Mouse (Mus musculus): ENCODE data around the gene Rasgef1b. TPM values are rescaled to one million over a fixed set of nuclear protein-coding genes. Genes with fewer than 3 reads are reported as not detected.

Gene Rasgef1b
- polyA plus RNA-seq, 1 experiment from 2014 or later = 75.6 TPM

GRCm38 (mm10) chr5:99511081-99511480 is 217.8 kb downstream of the Rasgef1b start:
- Histone ChIP-seq H3K4me3 (replicated peaks; ENCODE audit: low read depth, low read length) (no peak overlapping the region), H3K27ac (replicated peaks; ENCODE audit: low read depth, low read length) (no peak overlapping the region), H3K27me3 (ENCODE audit: control insufficient read depth, insufficient read depth, low read length) (no peaks in the 10 kb centered on the region), H3K36me3 (ENCODE audit: control insufficient read depth, insufficient read depth, low read length) (no peaks in the 10 kb centered on the region), H3K9ac (replicated peaks; ENCODE audit: low read length) (no peak overlapping the region), H3K9me3 (ENCODE audit: control insufficient read depth, low read length) (no peaks in the 10 kb centered on the region), H3K4me2 (ENCODE audit: low read length) (no peak overlapping the region), H3K4me1 (ENCODE audit: control insufficient read depth, insufficient read depth, low read length) (peaks cover 10% of the 10 kb centered on the region)
- ATAC-seq (ENCODE audit: low FRiP score, low TSS enrichment) (no peak), DNase-seq (peak; percentile 48)
- WGBS = 24% methylated on average over 11 of the region's 11 CpGs

GRCm38 (mm10) chr5:99506109-99506508 is 222.8 kb downstream of the Rasgef1b start:
- ATAC-seq (ENCODE audit: low FRiP score, low TSS enrichment) (no peak), DNase-seq (no peak)
- Histone ChIP-seq H3K4me2 (ENCODE audit: low read length) (no peak overlapping the region), H3K27ac (replicated peaks; ENCODE audit: low read depth, low read length) (no peak overlapping the region), H3K27me3 (ENCODE audit: control insufficient read depth, insufficient read depth, low read length) (no peaks in the 10 kb centered on the region), H3K4me1 (ENCODE audit: control insufficient read depth, insufficient read depth, low read length) (peaks cover 4% of the 10 kb centered on the region; the same call in 1 of the 2 replicates), H3K36me3 (ENCODE audit: control insufficient read depth, insufficient read depth, low read length) (no peaks in the 10 kb centered on the region), H3K9ac (replicated peaks; ENCODE audit: low read length) (no peak overlapping the region), H3K9me3 (ENCODE audit: control insufficient read depth, low read length) (no peaks in the 10 kb centered on the region), H3K4me3 (replicated peaks; ENCODE audit: low read depth, low read length) (no peak overlapping the region)
- 82% methylated on average over 7 of the region's 7 CpGs for WGBS

GRCm38 (mm10) chr5:99504349-99504830 is 224.5 kb downstream of the Rasgef1b start:
- DNase-seq (peak; percentile 76), ATAC-seq (ENCODE audit: low FRiP score, low TSS enrichment) (peak; percentile 69; the same call in 1 of the 2 replicates)
- Histone ChIP-seq H3K4me1 (ENCODE audit: control insufficient read depth, insufficient read depth, low read length) (peaks cover 4% of the 10 kb centered on the region; the same call in 1 of the 2 replicates), H3K27ac (replicated peaks; ENCODE audit: low read depth, low read length) (0 out of 2 replicates have a peak overlapping the region, but pooled peaks have one; percentile 9), H3K4me3 (replicated peaks; ENCODE audit: low read depth, low read length) (no peak overlapping the region), H3K36me3 (ENCODE audit: control insufficient read depth, insufficient read depth, low read length) (no peaks in the 10 kb centered on the region), H3K9me3 (ENCODE audit: control insufficient read depth, low read length) (no peaks in the 10 kb centered on the region), H3K4me2 (ENCODE audit: low read length) (no peak overlapping the region), H3K27me3 (ENCODE audit: control insufficient read depth, insufficient read depth, low read length) (no peaks in the 10 kb centered on the region), H3K9ac (replicated peaks; ENCODE audit: low read length) (no peak overlapping the region)
- WGBS = 40% methylated on average over 9 of the region's 9 CpGs

- no peak overlapping the region for H3K4me3 ChIP-seq (replicated peaks; ENCODE audit: low read depth, low read length)
- no peak overlapping the region for H3K4me2 ChIP-seq (ENCODE audit: low read length)
- no peak overlapping the region for H3K27ac ChIP-seq (replicated peaks; ENCODE audit: low read depth, low read length)
- no peaks in the 10 kb centered on the region for H3K9me3 ChIP-seq (ENCODE audit: control insufficient read depth, low read length)
- 91% methylated on average over 9 of the region's 9 CpGs for WGBS
- H3K36me3 ChIP-seq (ENCODE audit: control insufficient read depth, insufficient read depth, low read length) = no peaks in the 10 kb centered on the region
- no peak for DNase-seq
- ATAC-seq (ENCODE audit: low FRiP score, low TSS enrichment) = no peak
- no peak overlapping the region for H3K9ac ChIP-seq (replicated peaks; ENCODE audit: low read length)
- H3K4me1 ChIP-seq (ENCODE audit: control insufficient read depth, insufficient read depth, low read length) = peaks cover 6% of the 10 kb centered on the region; the same call in 1 of the 2 replicates
- no peaks in the 10 kb centered on the region for H3K27me3 ChIP-seq (ENCODE audit: control insufficient read depth, insufficient read depth, low read length)
Observed at GRCm38 (mm10) chr5:99502681-99503080, 226.2 kb downstream of the Rasgef1b start.

GRCm38 (mm10) chr5:99499404-99500089 is 229.3 kb downstream of the Rasgef1b start:
- Histone ChIP-seq H3K4me1 (ENCODE audit: control insufficient read depth, insufficient read depth, low read length) (peaks cover 22% of the 10 kb centered on the region), H3K4me3 (replicated peaks; ENCODE audit: low read depth, low read length) (no peak overlapping the region), H3K27ac (replicated peaks; ENCODE audit: low read depth, low read length) (no peak overlapping the region), H3K4me2 (ENCODE audit: low read length) (no peak overlapping the region), H3K36me3 (ENCODE audit: control insufficient read depth, insufficient read depth, low read length) (no peaks in the 10 kb centered on the region), H3K9ac (replicated peaks; ENCODE audit: low read length) (no peak overlapping the region), H3K9me3 (ENCODE audit: control insufficient read depth, low read length) (no peaks in the 10 kb centered on the region), H3K27me3 (ENCODE audit: control insufficient read depth, insufficient read depth, low read length) (no peaks in the 10 kb centered on the region)
- DNase-seq (no peak), ATAC-seq (ENCODE audit: low FRiP score, low TSS enrichment) (no peak)
- 91% methylated on average over 7 of the region's 7 CpGs for WGBS

GRCm38 (mm10) chr5:99497856-99498255 is 231.0 kb downstream of the Rasgef1b start:
- 80% methylated on average over 11 of the region's 11 CpGs for WGBS
- Histone ChIP-seq H3K4me2 (ENCODE audit: low read length) (no peak overlapping the region), H3K36me3 (ENCODE audit: control insufficient read depth, insufficient read depth, low read length) (no peaks in the 10 kb centered on the region), H3K4me1 (ENCODE audit: control insufficient read depth, insufficient read depth, low read length) (peaks cover 18% of the 10 kb centered on the region), H3K9me3 (ENCODE audit: control insufficient read depth, low read length) (no peaks in the 10 kb centered on the region), H3K4me3 (replicated peaks; ENCODE audit: low read depth, low read length) (no peak overlapping the region), H3K9ac (replicated peaks; ENCODE audit: low read length) (no peak overlapping the region), H3K27me3 (ENCODE audit: control insufficient read depth, insufficient read depth, low read length) (no peaks in the 10 kb centered on the region), H3K27ac (replicated peaks; ENCODE audit: low read depth, low read length) (no peak overlapping the region)
- DNase-seq (peak; percentile 45), ATAC-seq (ENCODE audit: low FRiP score, low TSS enrichment) (no peak)

- Histone ChIP-seq H3K4me3 (replicated peaks; ENCODE audit: low read depth, low read length) (no peak overlapping the region), H3K36me3 (ENCODE audit: control insufficient read depth, insufficient read depth, low read length) (no peaks in the 10 kb centered on the region), H3K27me3 (ENCODE audit: control insufficient read depth, insufficient read depth, low read length) (no peaks in the 10 kb centered on the region), H3K27ac (replicated peaks; ENCODE audit: low read depth, low read length) (no peak overlapping the region), H3K9ac (replicated peaks; ENCODE audit: low read length) (no peak overlapping the region), H3K9me3 (ENCODE audit: control insufficient read depth, low read length) (no peaks in the 10 kb centered on the region), H3K4me1 (ENCODE audit: control insufficient read depth, insufficient read depth, low read length) (peaks cover 18% of the 10 kb centered on the region), H3K4me2 (ENCODE audit: low read length) (no peak overlapping the region)
- no peak for DNase-seq
- 63% methylated on average over 9 of the region's 9 CpGs for WGBS
- ATAC-seq (ENCODE audit: low FRiP score, low TSS enrichment) = no peak
Observed at GRCm38 (mm10) chr5:99496931-99497782, 231.7 kb downstream of the Rasgef1b start.

GRCm38 (mm10) chr5:99496157-99496453 is 232.8 kb downstream of the Rasgef1b start:
- H3K27ac ChIP-seq (replicated peaks; ENCODE audit: low read depth, low read length) = no peak overlapping the region
- no peak for DNase-seq
- no peak; the same call in 1 of the 2 replicates for ATAC-seq (ENCODE audit: low FRiP score, low TSS enrichment)

More at GRCm38 (mm10) chr5:99496157-99496453, 232.8 kb downstream of the Rasgef1b start:
- Histone ChIP-seq H3K9ac (replicated peaks; ENCODE audit: low read length) (no peak overlapping the region), H3K4me1 (ENCODE audit: control insufficient read depth, insufficient read depth, low read length) (peaks cover 18% of the 10 kb centered on the region), H3K27me3 (ENCODE audit: control insufficient read depth, insufficient read depth, low read length) (no peaks in the 10 kb centered on the region), H3K9me3 (ENCODE audit: control insufficient read depth, low read length) (no peaks in the 10 kb centered on the region), H3K4me3 (replicated peaks; ENCODE audit: low read depth, low read length) (no peak overlapping the region), H3K36me3 (ENCODE audit: control insufficient read depth, insufficient read depth, low read length) (no peaks in the 10 kb centered on the region), H3K4me2 (ENCODE audit: low read length) (no peak overlapping the region)
- 18% methylated on average over 1 of the region's 1 CpGs for WGBS

Data from midbrain, embryonic 14.5 days (tissue).